Mouse (Mus musculus): ENCODE data around the gene Atf6.

Gene Atf6

GRCm38 (mm10) chr1:170770691-170771090 is 96.9 kb downstream of the Atf6 start:
- DNase-seq: no peak

DNA sequence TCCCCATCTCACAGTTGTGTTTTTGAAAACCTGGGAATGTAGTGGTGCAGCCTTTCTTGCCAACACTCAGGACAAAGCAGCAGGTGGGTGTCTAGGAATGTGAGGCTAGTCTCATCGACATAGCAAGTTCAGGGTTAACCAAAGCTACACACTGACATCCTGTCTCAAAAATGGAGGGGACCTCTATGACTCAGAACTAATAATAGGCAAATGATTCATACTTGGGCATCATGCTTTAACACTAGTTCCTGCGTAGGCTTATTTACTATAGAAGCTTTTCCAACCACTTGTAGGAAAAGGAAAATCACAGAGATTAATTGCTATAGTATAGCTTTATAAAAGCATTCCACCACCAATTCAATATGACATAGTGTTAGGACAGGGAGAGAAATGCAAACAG is 100.6 kb downstream of the Atf6 start:
- no peak for DNase-seq

DNA sequence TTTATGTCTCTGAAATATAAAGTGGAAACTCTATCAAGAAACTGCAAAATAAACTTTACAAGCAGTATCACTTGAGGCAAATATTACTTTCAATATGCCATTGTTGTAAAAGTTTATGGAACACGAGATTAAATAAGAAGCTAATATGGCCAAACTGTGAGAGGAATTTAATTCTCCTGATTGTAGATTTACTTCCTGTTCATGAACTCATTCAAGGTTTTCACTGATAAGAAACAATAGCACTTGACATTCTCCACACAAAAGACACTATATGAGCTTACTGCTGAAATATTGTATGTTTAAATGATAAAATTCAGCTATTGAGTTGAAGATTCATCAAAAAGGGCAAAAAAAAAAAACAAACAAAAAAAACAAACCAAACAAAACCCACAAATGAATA is 102.8 kb downstream of the Atf6 start:
- DNase-seq: no peak

GRCm38 (mm10) chr1:170761634-170762033 is 105.9 kb downstream of the Atf6 start:
- no peak for DNase-seq

- DNase-seq: no peak
These were observed 114.0 kb downstream of the Atf6 start for GRCm38 (mm10) chr1:170753597-170753996.

GRCm38 (mm10) chr1:170751797-170752196 is 115.8 kb downstream of the Atf6 start:
- DNase-seq: no peak

DNA sequence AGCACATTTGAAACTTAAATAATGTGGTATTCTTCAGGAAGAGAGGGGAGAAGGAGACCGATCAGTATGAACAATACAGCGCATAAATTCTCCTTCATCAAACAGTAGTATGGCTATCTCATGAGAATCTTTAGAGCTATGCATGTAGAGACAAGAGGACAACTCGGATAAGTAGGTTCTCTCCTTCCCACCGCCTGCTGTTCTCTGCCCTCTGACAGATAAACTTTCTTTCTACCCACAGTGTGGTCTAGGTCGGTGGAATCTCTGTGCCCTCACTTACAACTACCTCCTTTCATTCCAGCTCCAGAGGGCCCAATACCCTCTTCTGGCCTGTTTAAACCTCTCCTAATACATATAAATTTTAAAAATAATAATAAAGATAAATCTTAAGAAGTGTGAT is 121.0 kb downstream of the Atf6 start:
- DNase-seq: no peak

DNA sequence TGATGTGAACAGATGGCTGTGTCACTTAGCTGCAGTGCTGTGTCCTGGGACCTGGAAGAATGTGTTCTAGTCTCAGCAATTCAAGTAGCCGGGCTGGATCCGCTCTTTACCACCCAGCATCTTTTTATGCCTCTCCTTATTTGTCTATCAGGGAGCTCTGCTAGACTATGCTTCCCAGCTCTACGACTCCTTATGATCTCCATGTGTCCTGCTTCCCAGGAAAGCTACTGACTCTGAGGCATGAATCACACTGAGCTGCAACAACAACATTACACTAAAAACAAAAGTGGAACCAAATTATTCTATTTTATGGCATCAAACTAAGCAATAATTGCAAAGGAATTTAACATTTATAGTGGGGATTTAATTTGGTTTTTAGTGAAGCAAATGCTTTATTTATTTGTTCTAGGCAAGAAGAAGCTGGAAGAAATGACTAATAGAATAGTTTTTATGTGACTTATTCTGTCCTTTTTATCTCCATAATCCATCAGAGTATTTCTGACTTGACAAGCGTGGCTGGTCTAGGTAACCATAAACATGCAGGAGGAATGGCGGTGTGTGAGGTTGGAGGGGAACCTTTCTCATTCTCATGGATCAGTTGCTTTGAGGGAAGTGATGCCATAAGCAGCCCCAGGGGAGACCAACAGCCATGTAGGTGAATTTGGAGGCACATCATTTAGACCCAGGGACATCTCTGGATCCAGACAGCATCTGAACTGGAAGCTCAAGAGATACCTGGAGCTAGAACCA is 125.9 kb downstream of the Atf6 start:
- no peak for DNase-seq

GRCm38 (mm10) chr1:170734866-170735265 is 132.7 kb downstream of the Atf6 start:
- DNase-seq: no peak

DNA sequence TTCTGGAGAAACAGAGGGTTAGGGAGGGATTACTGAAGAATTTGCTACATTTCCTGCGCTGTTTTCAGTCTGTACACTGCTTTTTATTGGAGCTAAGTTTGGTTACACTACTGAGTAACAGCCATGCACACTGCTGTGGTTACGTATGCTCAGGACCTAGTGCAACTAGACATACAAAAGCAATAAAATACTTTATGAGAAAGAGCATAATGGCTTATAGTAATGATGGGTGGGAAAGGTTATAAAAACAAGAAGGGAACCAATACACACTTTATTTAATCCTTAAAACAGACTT is 135.0 kb downstream of the Atf6 start:
- no peak for DNase-seq

GRCm38 (mm10) chr1:170731865-170732595 is 135.5 kb downstream of the Atf6 start:
- DNase-seq: no peak

- DNase-seq: no peak
These were observed 138.2 kb downstream of the Atf6 start for GRCm38 (mm10) chr1:170729267-170729962.

DNA sequence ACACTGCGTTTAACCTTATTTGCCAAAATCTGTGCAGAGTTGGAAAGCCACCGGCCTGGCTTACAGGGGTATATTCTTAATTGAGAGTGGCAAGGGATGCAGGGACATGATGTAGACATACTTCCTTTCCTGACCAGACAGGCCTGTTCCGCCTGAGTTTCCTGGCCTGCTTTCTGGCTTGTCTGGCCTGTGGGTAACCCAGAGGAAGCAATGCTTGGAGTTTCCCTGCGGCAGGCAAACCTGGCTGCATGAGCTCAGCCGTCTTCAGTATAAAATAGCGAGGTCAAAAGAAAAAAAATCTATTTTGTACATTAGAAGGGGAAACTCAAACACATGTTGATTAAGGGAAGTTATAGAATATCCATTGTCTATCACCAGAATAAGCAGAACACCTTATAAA is 139.0 kb downstream of the Atf6 start:
- no peak for DNase-seq

DNA sequence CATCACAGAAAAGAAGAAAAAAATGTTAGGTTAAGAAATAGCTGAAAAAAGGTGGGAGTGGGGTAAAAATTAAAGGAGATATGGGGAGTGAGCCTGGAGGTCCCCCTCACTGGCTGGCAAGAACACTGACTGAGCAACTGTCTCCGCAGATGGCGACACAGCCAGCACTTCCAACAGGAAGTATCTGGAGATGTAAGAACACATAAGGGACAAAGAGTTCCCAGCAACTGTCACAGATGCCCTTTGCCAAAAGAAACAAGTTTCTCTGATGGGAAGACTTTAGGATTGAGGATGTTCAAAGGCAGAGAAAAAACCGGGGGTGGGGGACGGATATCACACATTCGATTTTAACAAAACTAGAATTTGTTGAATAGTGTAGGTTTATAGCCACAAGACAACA is 146.0 kb downstream of the Atf6 start:
- DNase-seq: no peak

DNA sequence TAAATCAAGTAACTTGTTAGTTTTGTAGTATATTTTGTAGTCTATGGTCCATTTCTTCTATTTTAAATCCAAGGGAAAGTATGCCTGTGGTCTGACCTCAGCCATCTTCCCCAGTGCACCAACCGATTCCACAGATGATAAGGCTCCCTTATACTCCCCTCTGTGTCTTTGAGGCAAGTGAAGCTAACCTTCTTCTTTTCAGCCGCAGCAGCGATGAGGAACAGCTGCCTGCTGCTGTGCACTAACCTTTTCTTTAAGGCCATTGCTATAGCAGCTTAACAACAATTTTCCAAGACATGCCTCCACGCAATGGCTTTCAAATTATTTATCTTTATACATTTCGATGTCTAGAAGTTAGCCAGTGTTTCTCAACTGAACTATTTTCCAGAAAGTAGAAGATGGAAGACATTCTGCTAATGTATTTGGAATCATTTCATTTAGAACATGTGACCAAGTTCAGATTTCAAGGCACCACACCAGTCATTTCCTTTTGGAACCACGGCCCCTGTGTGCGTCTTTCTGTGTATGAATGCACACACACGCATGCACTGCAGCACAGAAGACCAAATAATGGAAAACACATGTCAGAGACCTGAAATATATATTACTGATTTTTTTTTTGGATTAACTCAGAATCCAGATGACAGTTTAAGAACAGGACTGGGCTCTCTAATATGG is 149.3 kb downstream of the Atf6 start:
- no peak for DNase-seq

DNA sequence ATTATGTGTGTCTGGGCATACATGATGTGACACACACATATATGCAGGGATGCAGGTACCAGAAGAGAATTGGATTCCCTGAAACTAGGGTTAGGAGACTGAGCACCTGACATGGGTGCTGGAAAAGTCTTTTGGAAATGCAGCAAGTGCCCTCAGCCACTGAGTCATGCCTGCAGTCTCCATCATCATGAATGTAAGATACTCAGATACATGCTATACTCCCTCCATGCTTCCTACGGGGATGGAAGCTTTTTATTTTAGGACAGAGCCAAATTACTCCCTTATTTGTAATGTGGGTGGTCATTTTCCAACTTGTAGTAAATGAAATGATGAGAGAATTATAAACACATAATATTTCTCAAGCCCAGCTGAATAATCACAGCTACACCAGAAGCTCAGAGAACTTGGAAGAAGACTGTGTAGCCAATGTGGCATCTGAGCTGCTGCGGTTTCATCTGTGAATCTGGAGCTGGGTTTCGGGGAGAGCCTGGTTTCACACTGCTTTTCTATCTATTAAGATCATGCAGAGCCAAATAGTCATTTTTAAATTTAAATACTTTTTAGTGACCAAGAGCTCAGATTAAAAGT is 150.2 kb downstream of the Atf6 start:
- no peak for DNase-seq

DNA sequence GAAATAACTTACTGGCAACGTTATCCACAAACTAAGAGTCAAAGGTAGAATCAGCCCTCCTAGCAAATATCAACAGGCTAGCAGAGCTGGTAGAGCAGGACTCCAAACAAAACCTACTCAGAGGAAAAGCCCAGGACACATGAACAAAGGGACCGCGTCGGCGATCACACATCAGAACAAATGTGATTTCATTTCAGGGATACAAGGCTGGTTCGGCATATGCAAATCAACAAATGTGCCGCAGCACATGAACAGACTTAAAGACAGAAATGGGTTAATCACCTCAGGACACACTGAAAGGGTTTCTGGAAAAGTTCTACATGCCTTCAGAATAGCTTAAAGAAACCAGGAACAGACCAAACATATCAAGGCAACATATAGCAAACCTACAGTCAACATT is 155.8 kb downstream of the Atf6 start:
- no peak for DNase-seq

DNA sequence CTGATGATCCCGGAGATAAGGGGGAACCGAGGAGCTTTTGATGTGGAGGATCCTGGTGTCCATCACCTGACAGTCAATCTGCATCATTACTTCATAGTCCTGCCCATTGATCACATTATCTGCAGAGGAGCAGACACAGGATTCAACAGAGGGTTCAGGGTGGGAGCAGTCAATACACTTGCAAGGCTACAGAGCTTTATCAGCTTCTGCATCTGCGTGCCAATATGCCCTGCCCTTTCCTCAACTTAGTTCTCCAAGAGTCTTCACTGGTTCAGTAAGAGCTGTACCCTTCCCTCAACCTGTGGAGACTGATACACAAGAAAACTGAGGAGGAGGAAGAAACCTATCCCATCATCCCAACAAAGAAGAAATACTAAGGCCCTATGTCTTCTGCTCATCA is 157.6 kb downstream of the Atf6 start:
- no peak for DNase-seq

DNA sequence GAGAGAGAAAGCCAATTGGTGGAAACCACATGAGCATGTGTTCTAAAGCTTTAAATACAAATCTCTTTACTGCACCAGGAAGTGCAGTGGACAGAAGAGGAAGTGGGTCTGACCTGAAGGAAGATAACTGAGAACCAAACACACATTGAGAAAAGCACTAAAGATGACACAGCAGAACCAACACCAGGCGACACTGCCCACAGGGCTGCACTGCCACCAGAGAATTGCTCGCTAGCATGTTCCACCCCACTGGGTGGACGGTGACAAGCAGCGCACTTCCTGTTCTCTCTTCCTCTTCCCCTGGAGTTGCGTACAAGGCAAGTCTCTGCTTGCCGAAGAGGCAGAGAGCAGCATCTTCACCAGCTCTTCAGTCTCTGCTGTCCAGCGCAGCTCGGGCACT is 158.1 kb downstream of the Atf6 start:
- no peak for DNase-seq

DNA sequence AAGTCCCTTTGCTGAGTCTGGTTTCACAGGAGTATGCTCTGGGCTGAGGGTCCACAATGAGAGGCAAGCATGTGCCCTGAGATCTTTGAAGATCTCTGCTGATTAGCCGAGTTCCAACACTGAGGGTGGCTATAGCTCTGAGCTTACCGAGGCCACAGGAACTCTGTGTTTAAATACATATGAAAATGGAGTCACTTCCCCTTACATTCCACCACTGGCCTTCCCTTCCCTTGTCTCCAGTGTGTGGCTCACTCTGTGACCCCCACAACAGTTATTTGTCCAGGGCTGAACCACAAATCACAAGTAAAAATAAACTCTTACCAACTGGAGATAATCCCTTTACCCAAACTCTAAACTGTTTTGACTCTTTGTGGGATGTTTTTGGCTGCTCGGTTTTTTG is 158.5 kb downstream of the Atf6 start:
- no peak for DNase-seq

GRCm38 (mm10) chr1:170706046-170706445 is 161.5 kb downstream of the Atf6 start:
- no peak for DNase-seq

DNA sequence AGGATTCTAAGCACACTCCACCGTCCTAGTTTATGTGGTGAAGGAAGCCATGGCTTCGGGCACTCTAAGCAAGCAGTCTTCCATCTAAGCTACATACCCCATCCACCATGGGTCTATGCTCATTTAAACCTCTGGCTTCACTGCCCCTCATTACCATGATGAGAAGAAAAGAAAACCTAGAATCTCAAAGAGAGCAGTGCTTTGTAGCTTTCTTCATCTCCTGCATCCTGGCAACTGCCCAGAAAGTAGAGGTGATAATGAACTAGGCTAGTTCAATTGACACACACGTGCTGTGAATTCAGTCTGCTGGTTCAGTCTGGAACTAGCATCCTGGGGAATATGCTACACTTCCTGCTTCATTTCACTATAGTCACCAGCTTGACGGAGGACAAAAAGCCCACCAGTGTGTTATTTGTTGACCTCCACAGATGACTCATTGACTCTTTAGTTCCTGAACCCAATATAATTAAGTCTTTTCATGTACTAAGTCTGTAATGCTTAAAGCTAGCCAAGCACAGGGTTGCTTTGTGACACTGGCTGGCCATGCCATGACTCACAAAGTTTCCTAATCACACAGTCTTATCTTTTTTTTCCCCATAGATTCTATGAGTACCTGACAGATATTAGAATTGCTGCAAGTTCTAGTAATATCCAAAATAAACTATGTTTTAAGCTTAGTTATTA is 162.5 kb downstream of the Atf6 start:
- DNase-seq: no peak

GRCm38 (mm10) chr1:170704103-170704502 is 163.5 kb downstream of the Atf6 start:
- no peak for DNase-seq
